ENCODE assay signal across 8 mouse cellular contexts in the genomic region with DNA sequence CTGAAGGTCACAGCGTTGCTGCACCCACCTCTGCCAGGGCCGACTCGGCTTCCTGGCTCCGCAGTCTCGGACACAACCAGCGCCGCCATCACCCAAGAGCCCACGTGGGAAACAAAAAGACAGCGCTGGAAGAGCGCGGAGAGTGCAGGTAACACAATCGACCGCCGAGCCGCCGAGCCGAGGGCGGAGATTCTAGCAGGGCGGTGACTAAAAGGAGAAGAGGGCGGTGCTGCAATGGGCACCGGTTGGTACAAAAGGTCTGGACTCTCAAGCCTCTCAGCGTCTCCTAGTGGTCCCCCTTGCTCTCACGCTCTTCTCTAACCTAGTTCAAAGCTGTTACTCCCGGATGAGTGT. TPM values are rescaled to one million over a fixed set of nuclear protein-coding genes. Genes with fewer than 3 reads are reported as not detected.
DNase-seq lines count a peak whose midpoint lies in the region; ATAC-seq and TF ChIP-seq lines count a peak whose summit lies in the region.

No protein-coding gene starts in this region.

- H3K4me3 ChIP-seq in heart, embryonic 16.5 days (ENCODE audit: low read length), result peak overlapping the region; percentile 75
- peak overlapping the region; percentile 93 for H3K4me3 ChIP-seq in lung, embryonic 16.5 days (ENCODE audit: low read length)
- peak overlapping the region; percentile 76 for H3K4me3 ChIP-seq in olfactory bulb, adult 2 months (ENCODE audit: insufficient read depth, low read depth, low read length)
- H3K4me3 ChIP-seq in thymus, adult 2 months (ENCODE audit: control insufficient read depth, insufficient read depth, low read length), result peak overlapping the region; percentile 97

- peak; percentile 66 for ATAC-seq in heart, embryonic 16.5 days (replicated peaks; ENCODE audit: extremely low read depth, insufficient read depth, low FRiP score)
- peak; percentile 83 for ATAC-seq in lung, embryonic 16.5 days (ENCODE audit: low read depth)

- TF ChIP-seq CTCF in olfactory bulb, adult 2 months (IDR thresholded peaks at IDR 0.05; ENCODE audit: insufficient read depth, low read depth, low read length), result 0 out of 2 replicates have a peak, but pooled peaks have one; percentile 5
- TF ChIP-seq CTCF in thymus, adult 2 months (IDR thresholded peaks at IDR 0.05; ENCODE audit: borderline replicate concordance, control insufficient read depth, extremely low read depth, insufficient read depth, low read length, poor library complexity), result peak; percentile 32; the same call in 1 of the 2 replicates

- H3K27me3 ChIP-seq in heart, embryonic 16.5 days (ENCODE audit: control insufficient read depth, insufficient read depth, low read length), result peaks cover 3% of the 10 kb centered on the region
- H3K27me3 ChIP-seq in lung, embryonic 16.5 days (ENCODE audit: control insufficient read depth, insufficient read depth, low read depth, low read length), result peaks cover 25% of the 10 kb centered on the region
- no peaks in the 10 kb centered on the region for H3K27me3 ChIP-seq in thymus, adult 2 months (ENCODE audit: control insufficient read depth, insufficient read depth, low read length)

- H3K27ac ChIP-seq in heart, embryonic 16.5 days (ENCODE audit: low read length), result peak overlapping the region; percentile 78
- peak overlapping the region; percentile 17; the same call in 1 of the 2 replicates for H3K27ac ChIP-seq in lung, embryonic 16.5 days (ENCODE audit: low read length)
- no peak overlapping the region for H3K27ac ChIP-seq in olfactory bulb, adult 2 months (ENCODE audit: insufficient read depth, low read depth, low read length)
- H3K27ac ChIP-seq in thymus, adult 2 months (ENCODE audit: control insufficient read depth, insufficient read depth, low read length), result no peak overlapping the region

- under 1% methylated on average over 24 of the region's 24 CpGs for WGBS in heart, embryonic 16.5 days
- under 1% methylated on average over 24 of the region's 24 CpGs for WGBS in lung, embryonic 16.5 days
- WGBS in olfactory bulb, adult 2 months, result 2% methylated on average over 24 of the region's 24 CpGs
- WGBS in thymus, adult 2 months, result under 1% methylated on average over 24 of the region's 24 CpGs

- H3K36me3 ChIP-seq in heart, embryonic 16.5 days (ENCODE audit: control insufficient read depth, insufficient read depth), result 0 out of 2 replicates have a peak, but pooled peaks cover 2% of the 10 kb centered on the region
- H3K36me3 ChIP-seq in lung, embryonic 16.5 days (ENCODE audit: control insufficient read depth, insufficient read depth, low read length), result no peaks in the 10 kb centered on the region
- H3K36me3 ChIP-seq in thymus, adult 2 months (ENCODE audit: control insufficient read depth, insufficient read depth, low read length), result no peaks in the 10 kb centered on the region

- DNase-seq in ES-CJ7 (ENCODE audit: low read depth, low spot score), result peak; percentile 94
- DNase-seq in c-Kit-positive CD71-positive TER-119-negative erythroid progenitor cells, embryonic 14.5 days (ENCODE audit: low read depth), result peak; percentile 89
- peak; percentile 81 for DNase-seq in fibroblast of lung, adult 2 months (ENCODE audit: low read depth)
- peak; percentile 88 to 94 for DNase-seq in kidney, postnatal 25 days
- peak; percentile 82 for DNase-seq in thymus, adult 2 months

- H3K4me1 ChIP-seq in heart, embryonic 16.5 days (ENCODE audit: control insufficient read depth, insufficient read depth, low read length), result peaks cover 34% of the 10 kb centered on the region
- peaks cover 32% of the 10 kb centered on the region for H3K4me1 ChIP-seq in lung, embryonic 16.5 days (replicated peaks; ENCODE audit: control insufficient read depth, insufficient read depth, low read length)
- peaks cover 25% of the 10 kb centered on the region for H3K4me1 ChIP-seq in olfactory bulb, adult 2 months (ENCODE audit: control insufficient read depth, insufficient read depth, low read length)
- peaks cover 26% of the 10 kb centered on the region for H3K4me1 ChIP-seq in thymus, adult 2 months (replicated peaks; ENCODE audit: control insufficient read depth, insufficient read depth, low read length)

- peak; percentile 56 for TF ChIP-seq POLR2A in olfactory bulb, adult 2 months (IDR thresholded peaks at IDR 0.05; ENCODE audit: insufficient read depth, low read depth, low read length)
- TF ChIP-seq POLR2A in thymus, adult 2 months (IDR thresholded peaks at IDR 0.05; ENCODE audit: control insufficient read depth, extremely low read depth, insufficient read depth, low read length, poor library complexity), result peak; percentile 35; the same call in 1 of the 2 replicates

- H3K4me2 ChIP-seq in heart, embryonic 16.5 days (ENCODE audit: low read depth, low read length), result peak overlapping the region; percentile 90
- peak overlapping the region; percentile 92 for H3K4me2 ChIP-seq in lung, embryonic 16.5 days (ENCODE audit: low read depth, low read length)

- no peaks in the 10 kb centered on the region for H3K9me3 ChIP-seq in heart, embryonic 16.5 days (replicated peaks; ENCODE audit: control insufficient read depth, low read length)
- no peaks in the 10 kb centered on the region for H3K9me3 ChIP-seq in lung, embryonic 16.5 days (ENCODE audit: control insufficient read depth, low read length)

- peak overlapping the region; percentile 76 for H3K9ac ChIP-seq in heart, embryonic 16.5 days (ENCODE audit: low read length)
- peak overlapping the region; percentile 78 for H3K9ac ChIP-seq in lung, embryonic 16.5 days (ENCODE audit: low read length)

RNA-seq across cellular contexts. Expression of a gene that starts 0.7 kb away (rescaled TPM):
- polyA plus RNA-seq in heart, embryonic 16.5 days (2015; fragmentation: Nextera tagmentation; extraction: Ambion mirVana), result 19.7 and 21.0 TPM in 2 replicates
- polyA plus RNA-seq in lung, embryonic 16.5 days (2015; fragmentation: Nextera tagmentation; extraction: Ambion mirVana), result 17.1 and 17.9 TPM in 2 replicates
- not detected in 2 replicates for polyA plus RNA-seq in olfactory bulb, adult 2 months (2012; ENCODE audit: insufficient read depth, insufficient read length, low replicate concordance, missing spikeins)
- polyA plus RNA-seq in thymus, adult 2 months (2012; rRNA removed), result 28.3 and 33.8 TPM in 2 replicates

RNA-seq across cellular contexts. Expression of a gene that starts 3.2 kb away (rescaled TPM):
- polyA plus RNA-seq in heart, embryonic 16.5 days (2015; fragmentation: Nextera tagmentation; extraction: Ambion mirVana), result 12.4 and 13.1 TPM in 2 replicates
- 2.0 and 2.9 TPM in 2 replicates for polyA plus RNA-seq in lung, embryonic 16.5 days (2015; fragmentation: Nextera tagmentation; extraction: Ambion mirVana)
- not detected in 2 replicates for polyA plus RNA-seq in olfactory bulb, adult 2 months (2012; ENCODE audit: insufficient read depth, insufficient read length, low replicate concordance, missing spikeins)
- 15.3 and 15.5 TPM in 2 replicates for polyA plus RNA-seq in thymus, adult 2 months (2012; rRNA removed)

RNA-seq across cellular contexts. Expression of a gene that starts 11.7 kb away (rescaled TPM):
- 18.4 and 18.7 TPM in 2 replicates for polyA plus RNA-seq in heart, embryonic 16.5 days (2015; fragmentation: Nextera tagmentation; extraction: Ambion mirVana)
- 24.0 and 24.2 TPM in 2 replicates for polyA plus RNA-seq in lung, embryonic 16.5 days (2015; fragmentation: Nextera tagmentation; extraction: Ambion mirVana)
- not detected in 2 replicates for polyA plus RNA-seq in olfactory bulb, adult 2 months (2012; ENCODE audit: insufficient read depth, insufficient read length, low replicate concordance, missing spikeins)
- polyA plus RNA-seq in thymus, adult 2 months (2012; rRNA removed), result 37.6 and 48.9 TPM in 2 replicates

RNA-seq across cellular contexts. Expression of a gene that starts 21.0 kb away (rescaled TPM):
- 7.1 and 9.8 TPM in 2 replicates for polyA plus RNA-seq in heart, embryonic 16.5 days (2015; fragmentation: Nextera tagmentation; extraction: Ambion mirVana)
- 8.4 and 8.5 TPM in 2 replicates for polyA plus RNA-seq in lung, embryonic 16.5 days (2015; fragmentation: Nextera tagmentation; extraction: Ambion mirVana)
- not detected in 2 replicates for polyA plus RNA-seq in olfactory bulb, adult 2 months (2012; ENCODE audit: insufficient read depth, insufficient read length, low replicate concordance, missing spikeins)
- polyA plus RNA-seq in thymus, adult 2 months (2012; rRNA removed), result 10.6 and 14.1 TPM in 2 replicates

Comparison
In these comparisons a context has a peak if more than half of its experiments do, and no peak if none do; other contexts are left out.
1. H3K27ac ChIP-seq: peak in heart, embryonic 16.5 days (single experiment) and lung, embryonic 16.5 days (single experiment); none in olfactory bulb, adult 2 months (single experiment) and thymus, adult 2 months (single experiment).
2. RNA of a gene that starts 0.7 kb away (polyA plus RNA-seq): 28.3 to 33.8 TPM in thymus, adult 2 months, 19.7 to 21.0 TPM in heart, embryonic 16.5 days and 17.1 to 17.9 TPM in lung, embryonic 16.5 days; not detected in olfactory bulb, adult 2 months; every median in the first group is over 10 times any median in the second.
3. RNA of a gene that starts 11.7 kb away (polyA plus RNA-seq): 37.6 to 48.9 TPM in thymus, adult 2 months, 24.0 to 24.2 TPM in lung, embryonic 16.5 days and 18.4 to 18.7 TPM in heart, embryonic 16.5 days; not detected in olfactory bulb, adult 2 months; every median in the first group is over 10 times any median in the second.
4. Peak in every context shown above with its lines, with median percentiles within 50 percentile points of each other: DNase-seq and H3K4me3 ChIP-seq.